Mouse (Mus musculus): ENCODE data around the gene Olfr1381. TPM values are rescaled to one million over a fixed set of nuclear protein-coding genes. Genes with fewer than 3 reads are reported as not detected.
"Not testable (repeated sequence)": the region's sequence is repeated elsewhere in the genome, so short reads cannot be mapped to it uniquely, and the experiment has no call there.

Gene Olfr1381
- not detected in 2 replicates for total RNA-seq (2012; rRNA removed)

DNA sequence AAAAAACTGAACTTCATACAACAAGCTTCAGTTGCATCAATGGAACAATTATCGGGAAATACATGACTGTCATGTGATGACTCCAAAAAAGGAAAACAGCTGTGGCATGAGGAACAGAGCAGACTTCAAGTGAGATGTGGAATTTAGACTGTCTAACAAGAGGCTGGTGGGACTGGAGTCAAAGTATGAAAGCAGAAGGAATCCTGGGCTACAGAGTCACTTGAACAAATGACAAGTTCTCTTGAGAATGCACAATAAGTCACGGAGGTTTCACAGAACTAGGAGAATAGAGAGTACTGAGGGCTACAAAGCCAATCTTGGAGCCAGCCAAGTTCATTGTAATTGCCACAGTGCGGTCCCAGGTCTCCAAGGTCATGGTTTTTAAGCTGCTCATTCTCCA, at the start of gene Olfr1381:
Gene Olfr1381, plus strand, starts transcription at position 301 of the 400 bp plus-strand sequence.
- in situ Hi-C loops (cut with MboI; ENCODE audit: low sequenced_read_pairs in 2 of 2, unreplicated experiment in 2 of 2); H3K9ac ChIP-seq (ENCODE audit: insufficient read depth, low read depth, low read length, poor library complexity, severe bottlenecking); H3K4me1 ChIP-seq (ENCODE audit: control insufficient read depth in 2 of 2, insufficient read depth in 2 of 2, low read length in 2 of 2, poor library complexity in 1 of 2); H3K36me3 ChIP-seq (ENCODE audit: control insufficient read depth, insufficient read depth, low read length, poor library complexity, severe bottlenecking); DNase-seq (ENCODE audit: low read depth, low spot score); H3K4me3 ChIP-seq (ENCODE audit: insufficient read depth in 1 of 2, low read depth in 1 of 2, low read length in 2 of 2, poor library complexity in 1 of 2, severe bottlenecking in 1 of 2); H3K9me3 ChIP-seq (ENCODE audit: control insufficient read depth, insufficient read depth, low read depth, low read length); H3K27ac ChIP-seq (ENCODE audit: insufficient read depth, low read depth, low read length, poor library complexity, severe bottlenecking): not testable (repeated sequence)

GRCm38 (mm10) chr11:49518086-49518485, 25.2 kb upstream of the Olfr1381 start:
- H3K27ac ChIP-seq (ENCODE audit: insufficient read depth, low read depth, low read length, poor library complexity, severe bottlenecking): no peak overlapping the region
- no peak overlapping the region for H3K4me3 ChIP-seq (ENCODE audit: insufficient read depth in 1 of 2, low read depth in 1 of 2, low read length in 2 of 2, poor library complexity in 1 of 2, severe bottlenecking in 1 of 2)
- in situ Hi-C loops (cut with MboI; ENCODE audit: low sequenced_read_pairs in 2 of 2, unreplicated experiment in 2 of 2): no loop called here
- no peak for DNase-seq (ENCODE audit: low read depth, low spot score)
- H3K4me1 ChIP-seq (ENCODE audit: control insufficient read depth in 2 of 2, insufficient read depth in 2 of 2, low read length in 2 of 2, poor library complexity in 1 of 2): no peaks in the 10 kb centered on the region
- no peak overlapping the region for H3K9ac ChIP-seq (ENCODE audit: insufficient read depth, low read depth, low read length, poor library complexity, severe bottlenecking)
- no peak for TF ChIP-seq ZC3H11A (IDR thresholded peaks at IDR 0.05; ENCODE audit: borderline replicate concordance, low read depth, low read length)
- TF ChIP-seq ZNF384 (IDR thresholded peaks at IDR 0.05; ENCODE audit: low read depth, low read length): no peak
- TF ChIP-seq MAFK (IDR thresholded peaks at IDR 0.05; ENCODE audit: insufficient read depth, low read depth, low read length): no peak
- TF ChIP-seq HCFC1 (IDR thresholded peaks at IDR 0.05; ENCODE audit: borderline replicate concordance, insufficient read depth, low read length): no peak
- no peak for TF ChIP-seq CHD2 (IDR thresholded peaks at IDR 0.05; ENCODE audit: low read depth, low read length)
- H3K9me3 ChIP-seq (ENCODE audit: control insufficient read depth, insufficient read depth, low read depth, low read length): no peaks in the 10 kb centered on the region
- no peaks in the 10 kb centered on the region for H3K36me3 ChIP-seq (ENCODE audit: control insufficient read depth, insufficient read depth, low read length, poor library complexity, severe bottlenecking)

GRCm38 (mm10) chr11:49519348-49519747, 23.9 kb upstream of the Olfr1381 start, which contains the start of gene Olfr1383:
Gene Olfr1383 (plus strand): TSS chr11:49519648.
- H3K9ac ChIP-seq (ENCODE audit: insufficient read depth, low read depth, low read length, poor library complexity, severe bottlenecking): no peak within 1 kb of the TSS
- H3K36me3 ChIP-seq (ENCODE audit: control insufficient read depth, insufficient read depth, low read length, poor library complexity, severe bottlenecking): no peaks in the 10 kb centered on the region
- no peak for DNase-seq (ENCODE audit: low read depth, low spot score)
- in situ Hi-C loops (cut with MboI; ENCODE audit: low sequenced_read_pairs in 2 of 2, unreplicated experiment in 2 of 2): no loop called here
- H3K4me1 ChIP-seq (ENCODE audit: control insufficient read depth in 2 of 2, insufficient read depth in 2 of 2, low read length in 2 of 2, poor library complexity in 1 of 2): no peaks in the 10 kb centered on the region
- no peak within 1 kb of the TSS for H3K4me3 ChIP-seq (ENCODE audit: insufficient read depth in 1 of 2, low read depth in 1 of 2, low read length in 2 of 2, poor library complexity in 1 of 2, severe bottlenecking in 1 of 2)
- TF ChIP-seq HCFC1 (IDR thresholded peaks at IDR 0.05; ENCODE audit: borderline replicate concordance, insufficient read depth, low read length) (no peak), ZNF384 (IDR thresholded peaks at IDR 0.05; ENCODE audit: low read depth, low read length) (no peak), ZC3H11A (IDR thresholded peaks at IDR 0.05; ENCODE audit: borderline replicate concordance, low read depth, low read length) (no peak), CHD2 (IDR thresholded peaks at IDR 0.05; ENCODE audit: low read depth, low read length) (no peak), MAFK (IDR thresholded peaks at IDR 0.05; ENCODE audit: insufficient read depth, low read depth, low read length) (no peak)
- no peak within 1 kb of the TSS for H3K27ac ChIP-seq (ENCODE audit: insufficient read depth, low read depth, low read length, poor library complexity, severe bottlenecking)
- no peaks in the 10 kb centered on the region for H3K9me3 ChIP-seq (ENCODE audit: control insufficient read depth, insufficient read depth, low read depth, low read length)

DNA sequence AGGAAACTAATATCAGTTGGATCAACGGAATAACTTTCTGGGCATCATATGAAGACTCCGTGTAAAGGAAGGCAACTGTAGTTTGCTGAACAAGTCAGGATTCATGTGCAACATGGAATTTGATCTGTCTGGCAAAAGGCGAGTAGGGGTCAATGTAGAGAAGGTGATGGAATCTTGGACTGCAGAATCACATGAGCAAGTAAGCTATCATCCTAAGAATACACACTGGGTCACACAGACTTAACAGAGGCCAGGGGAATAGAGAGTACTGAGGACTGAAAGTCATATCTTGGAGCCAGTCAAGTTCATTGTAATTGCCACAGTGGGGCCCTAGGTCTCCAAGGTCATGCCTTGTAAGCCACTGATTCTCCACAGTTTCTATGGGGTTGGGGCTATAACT, 15.3 kb upstream of the Olfr1381 start, which contains the start of gene Olfr1382:
Gene Olfr1382, plus strand, starts transcription at position 301 of the 400 bp plus-strand sequence.
- in situ Hi-C loops (cut with MboI; ENCODE audit: low sequenced_read_pairs in 2 of 2, unreplicated experiment in 2 of 2): no loop called here
- Histone ChIP-seq H3K4me1 (ENCODE audit: control insufficient read depth in 2 of 2, insufficient read depth in 2 of 2, low read length in 2 of 2, poor library complexity in 1 of 2) (no peaks in the 10 kb centered on the region), H3K4me3 (ENCODE audit: insufficient read depth in 1 of 2, low read depth in 1 of 2, low read length in 2 of 2, poor library complexity in 1 of 2, severe bottlenecking in 1 of 2) (no peak within 1 kb of the TSS), H3K27ac (ENCODE audit: insufficient read depth, low read depth, low read length, poor library complexity, severe bottlenecking) (no peak within 1 kb of the TSS), H3K9me3 (ENCODE audit: control insufficient read depth, insufficient read depth, low read depth, low read length) (no peaks in the 10 kb centered on the region), H3K9ac (ENCODE audit: insufficient read depth, low read depth, low read length, poor library complexity, severe bottlenecking) (no peak within 1 kb of the TSS), H3K36me3 (ENCODE audit: control insufficient read depth, insufficient read depth, low read length, poor library complexity, severe bottlenecking) (no peaks in the 10 kb centered on the region)
- no peak for DNase-seq (ENCODE audit: low read depth, low spot score)
- TF ChIP-seq ZNF384 (IDR thresholded peaks at IDR 0.05; ENCODE audit: low read depth, low read length): no peak
- no peak for TF ChIP-seq MAFK (IDR thresholded peaks at IDR 0.05; ENCODE audit: insufficient read depth, low read depth, low read length)
- TF ChIP-seq HCFC1 (IDR thresholded peaks at IDR 0.05; ENCODE audit: borderline replicate concordance, insufficient read depth, low read length): no peak
- no peak for TF ChIP-seq ZC3H11A (IDR thresholded peaks at IDR 0.05; ENCODE audit: borderline replicate concordance, low read depth, low read length)
- TF ChIP-seq CHD2 (IDR thresholded peaks at IDR 0.05; ENCODE audit: low read depth, low read length): no peak

- H3K4me3 ChIP-seq (ENCODE audit: insufficient read depth in 1 of 2, low read depth in 1 of 2, low read length in 2 of 2, poor library complexity in 1 of 2, severe bottlenecking in 1 of 2): no peak overlapping the region
- H3K4me1 ChIP-seq (ENCODE audit: control insufficient read depth in 2 of 2, insufficient read depth in 2 of 2, low read length in 2 of 2, poor library complexity in 1 of 2): no peaks in the 10 kb centered on the region
- in situ Hi-C loops (cut with MboI; ENCODE audit: low sequenced_read_pairs in 2 of 2, unreplicated experiment in 2 of 2): no loop called here
- H3K9ac ChIP-seq (ENCODE audit: insufficient read depth, low read depth, low read length, poor library complexity, severe bottlenecking): no peak overlapping the region
- TF ChIP-seq MAFK (IDR thresholded peaks at IDR 0.05; ENCODE audit: insufficient read depth, low read depth, low read length): no peak
- TF ChIP-seq ZNF384 (IDR thresholded peaks at IDR 0.05; ENCODE audit: low read depth, low read length): no peak
- no peak for TF ChIP-seq HCFC1 (IDR thresholded peaks at IDR 0.05; ENCODE audit: borderline replicate concordance, insufficient read depth, low read length)
- TF ChIP-seq CHD2 (IDR thresholded peaks at IDR 0.05; ENCODE audit: low read depth, low read length): no peak
- no peak for TF ChIP-seq ZC3H11A (IDR thresholded peaks at IDR 0.05; ENCODE audit: borderline replicate concordance, low read depth, low read length)
- no peaks in the 10 kb centered on the region for H3K36me3 ChIP-seq (ENCODE audit: control insufficient read depth, insufficient read depth, low read length, poor library complexity, severe bottlenecking)
- H3K9me3 ChIP-seq (ENCODE audit: control insufficient read depth, insufficient read depth, low read depth, low read length): no peaks in the 10 kb centered on the region
- no peak for DNase-seq (ENCODE audit: low read depth, low spot score)
- no peak overlapping the region for H3K27ac ChIP-seq (ENCODE audit: insufficient read depth, low read depth, low read length, poor library complexity, severe bottlenecking)
Observed at GRCm38 (mm10) chr11:49532761-49533160, 10.5 kb upstream of the Olfr1381 start.

- H3K9ac ChIP-seq (ENCODE audit: insufficient read depth, low read depth, low read length, poor library complexity, severe bottlenecking); H3K4me3 ChIP-seq (ENCODE audit: insufficient read depth in 1 of 2, low read depth in 1 of 2, low read length in 2 of 2, poor library complexity in 1 of 2, severe bottlenecking in 1 of 2); DNase-seq (ENCODE audit: low read depth, low spot score); H3K9me3 ChIP-seq (ENCODE audit: control insufficient read depth, insufficient read depth, low read depth, low read length); in situ Hi-C loops (cut with MboI; ENCODE audit: low sequenced_read_pairs in 2 of 2, unreplicated experiment in 2 of 2); H3K36me3 ChIP-seq (ENCODE audit: control insufficient read depth, insufficient read depth, low read length, poor library complexity, severe bottlenecking); H3K4me1 ChIP-seq (ENCODE audit: control insufficient read depth in 2 of 2, insufficient read depth in 2 of 2, low read length in 2 of 2, poor library complexity in 1 of 2); H3K27ac ChIP-seq (ENCODE audit: insufficient read depth, low read depth, low read length, poor library complexity, severe bottlenecking): not testable (repeated sequence)
Observed at GRCm38 (mm10) chr11:49536631-49537030, 6.6 kb upstream of the Olfr1381 start.

DNA sequence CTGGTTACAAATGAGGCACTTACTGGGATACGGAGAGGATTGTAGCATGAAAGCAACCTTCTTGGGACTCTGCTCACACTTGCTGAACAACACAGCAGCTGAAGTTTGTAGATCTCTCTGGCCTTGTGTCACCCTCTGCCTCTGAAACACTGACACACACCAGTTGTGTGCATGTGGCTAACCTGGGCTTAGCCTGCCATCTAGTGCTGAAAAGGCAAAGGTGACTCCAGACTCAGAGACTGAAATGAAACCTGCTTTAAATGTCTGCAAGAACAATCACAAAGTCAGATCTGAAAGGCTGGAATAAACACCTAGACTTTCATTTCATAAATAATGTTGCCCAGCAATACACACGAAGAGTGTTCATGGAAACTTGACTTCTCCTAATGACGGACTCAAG, 10.8 kb downstream of the Olfr1381 start:
- H3K27ac ChIP-seq (ENCODE audit: insufficient read depth, low read depth, low read length, poor library complexity, severe bottlenecking); H3K9ac ChIP-seq (ENCODE audit: insufficient read depth, low read depth, low read length, poor library complexity, severe bottlenecking); H3K4me3 ChIP-seq (ENCODE audit: insufficient read depth in 1 of 2, low read depth in 1 of 2, low read length in 2 of 2, poor library complexity in 1 of 2, severe bottlenecking in 1 of 2); in situ Hi-C loops (cut with MboI; ENCODE audit: low sequenced_read_pairs in 2 of 2, unreplicated experiment in 2 of 2); H3K9me3 ChIP-seq (ENCODE audit: control insufficient read depth, insufficient read depth, low read depth, low read length); H3K4me1 ChIP-seq (ENCODE audit: control insufficient read depth in 2 of 2, insufficient read depth in 2 of 2, low read length in 2 of 2, poor library complexity in 1 of 2); H3K36me3 ChIP-seq (ENCODE audit: control insufficient read depth, insufficient read depth, low read length, poor library complexity, severe bottlenecking): not testable (repeated sequence)
- DNase-seq (ENCODE audit: low read depth, low spot score): peak; percentile 2

Data from ES-E14 (cell line).